Mouse (Mus musculus): ENCODE data around the gene Agap1. TPM values are rescaled to one million over a fixed set of nuclear protein-coding genes. Genes with fewer than 3 reads are reported as not detected.
A peak's percentile ranks its signal among the peaks of the same experiment; 100 is the strongest.

Gene Agap1
- polyA plus RNA-seq, 1 experiment from 2014 or later = 7.2 TPM

DNA sequence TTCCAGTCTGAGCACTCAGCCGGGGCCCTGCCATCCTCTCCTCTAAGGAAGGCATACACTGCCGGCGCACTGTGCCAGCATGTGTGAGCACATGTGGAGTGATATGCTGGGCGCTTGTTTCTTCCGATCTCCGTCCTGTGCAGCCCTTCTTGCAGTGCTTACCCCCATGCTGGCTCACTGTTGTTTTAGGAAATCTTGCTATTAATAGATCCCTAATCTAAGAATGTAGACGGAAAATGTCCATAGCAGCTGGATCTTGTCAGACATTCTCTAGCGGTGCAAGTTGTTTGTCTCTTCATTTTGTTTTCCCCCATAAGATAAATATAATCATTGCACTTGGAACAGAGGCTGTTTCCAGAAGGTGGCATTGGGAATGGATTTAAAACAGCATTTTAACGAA is 79.1 kb downstream of the Agap1 start:
- no peaks in the 10 kb centered on the region for H3K9me3 ChIP-seq (replicated peaks)

DNA sequence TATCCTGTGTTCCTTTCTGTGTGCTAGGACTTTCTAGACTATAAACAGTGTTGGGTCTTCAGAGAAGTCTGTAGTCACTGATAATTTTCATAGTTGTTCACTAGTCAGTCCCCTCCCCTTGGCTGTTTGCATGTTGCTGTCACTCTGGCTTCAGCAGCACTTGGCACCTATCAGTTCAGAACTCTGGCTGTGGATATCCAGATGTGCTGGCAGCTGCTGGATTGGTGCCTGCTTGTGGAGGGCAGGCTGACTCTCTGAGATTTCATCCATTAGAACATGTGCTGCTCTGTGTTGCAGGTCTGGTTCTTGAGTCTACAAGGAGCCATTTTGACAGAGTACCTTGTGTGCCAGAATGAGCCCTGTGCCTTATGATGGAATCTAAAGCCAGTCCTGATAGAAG is 80.6 kb downstream of the Agap1 start:
- Histone ChIP-seq H3K4me1 (replicated peaks) (peaks cover 42% of the 10 kb centered on the region), H3K27ac (peak overlapping the region; percentile 29)

More for the DNA sequence above, 79.1 kb downstream of the Agap1 start:
- Histone ChIP-seq H3K27ac (no peak overlapping the region), H3K36me3 (no peaks in the 10 kb centered on the region), H3K9ac (peak overlapping the region; percentile 32; the same call in 1 of the 2 replicates), H3K4me1 (replicated peaks) (peaks cover 47% of the 10 kb centered on the region), H3K4me2 (peak overlapping the region; percentile 40), H3K4me3 (no peak overlapping the region), H3K27me3 (no peaks in the 10 kb centered on the region)
- WGBS = 16% methylated on average over 9 of the region's 9 CpGs
- ATAC-seq (replicated peaks; ENCODE audit: insufficient number of reproducible peaks, insufficient read depth, low FRiP score, low read depth) = peak; percentile 33

DNA sequence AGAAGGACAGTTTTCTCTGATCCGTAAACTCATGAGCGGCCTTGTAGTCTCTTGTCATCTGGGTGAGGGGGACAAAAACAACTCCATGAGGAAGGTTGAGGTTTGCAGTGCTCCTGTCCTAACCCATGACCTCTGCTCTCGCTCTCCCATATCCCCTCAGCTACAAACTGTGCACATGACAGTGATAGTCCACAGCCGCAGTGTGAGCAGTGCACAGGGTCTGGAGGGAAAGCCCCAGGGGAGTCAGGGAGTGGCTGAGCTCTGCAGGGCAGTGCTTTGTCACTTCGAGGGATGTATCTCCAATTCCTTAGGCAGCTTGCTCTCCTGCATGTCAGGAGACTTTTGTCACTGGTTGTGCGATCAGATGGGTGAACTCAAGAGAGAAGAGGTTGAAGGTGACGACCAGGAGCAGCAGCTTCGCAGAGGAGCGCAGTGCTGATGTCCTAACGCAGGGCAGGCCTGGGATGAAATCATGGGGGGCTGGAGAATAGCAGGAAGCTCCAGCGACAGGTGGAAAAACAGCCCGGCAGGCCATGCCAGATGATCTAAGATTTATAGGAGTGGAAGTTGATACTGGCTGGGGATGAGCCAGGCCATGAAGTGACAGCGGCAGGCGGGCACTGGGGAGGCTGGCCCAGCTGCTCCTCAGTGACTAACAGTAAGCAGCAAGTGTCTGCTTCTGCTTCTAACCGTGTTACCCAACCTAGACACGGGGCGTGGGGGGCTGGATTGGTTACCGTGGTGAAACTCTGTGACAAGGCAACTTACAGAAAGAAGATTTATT is 83.7 kb downstream of the Agap1 start:
- 51% methylated on average over 18 of the region's 18 CpGs for WGBS
- Histone ChIP-seq H3K36me3 (no peaks in the 10 kb centered on the region), H3K9me3 (replicated peaks) (no peaks in the 10 kb centered on the region), H3K4me3 (no peak overlapping the region), H3K9ac (no peak overlapping the region), H3K27ac (no peak overlapping the region), H3K27me3 (no peaks in the 10 kb centered on the region), H3K4me2 (no peak overlapping the region), H3K4me1 (replicated peaks) (peaks cover 36% of the 10 kb centered on the region)
- no peak for ATAC-seq (replicated peaks; ENCODE audit: insufficient number of reproducible peaks, insufficient read depth, low FRiP score, low read depth)

More for the DNA sequence above, 80.6 kb downstream of the Agap1 start:
- Histone ChIP-seq H3K9me3 (replicated peaks) (no peaks in the 10 kb centered on the region), H3K9ac (no peak overlapping the region), H3K4me3 (no peak overlapping the region), H3K4me2 (no peak overlapping the region), H3K36me3 (no peaks in the 10 kb centered on the region), H3K27me3 (no peaks in the 10 kb centered on the region)
- no peak for ATAC-seq (replicated peaks; ENCODE audit: insufficient number of reproducible peaks, insufficient read depth, low FRiP score, low read depth)

DNA sequence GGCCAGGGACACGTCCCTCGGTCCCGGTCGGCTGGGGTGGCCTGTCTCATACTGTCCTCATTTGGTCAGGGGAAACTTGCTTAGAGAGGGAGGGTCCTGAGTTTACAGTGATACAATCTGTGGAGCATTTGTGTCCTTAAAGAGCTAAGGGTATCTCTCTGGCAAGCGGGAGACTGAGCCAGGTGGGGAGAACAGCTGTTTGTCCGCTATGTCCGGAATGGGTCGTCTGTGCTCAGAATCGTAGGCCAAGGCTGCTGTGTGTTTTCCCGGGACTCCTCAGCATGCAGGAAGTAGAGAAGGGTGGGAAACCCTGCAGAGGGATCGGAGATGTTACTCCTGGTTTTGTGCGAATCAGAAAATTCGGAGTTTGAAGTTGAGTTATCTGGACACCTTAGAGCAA is 84.5 kb downstream of the Agap1 start:
- no peaks in the 10 kb centered on the region for H3K36me3 ChIP-seq
- H3K9me3 ChIP-seq (replicated peaks) = no peaks in the 10 kb centered on the region
- no peak for ATAC-seq (replicated peaks; ENCODE audit: insufficient number of reproducible peaks, insufficient read depth, low FRiP score, low read depth)
- H3K4me3 ChIP-seq = no peak overlapping the region
- WGBS = 73% methylated on average over 13 of the region's 13 CpGs
- H3K27ac ChIP-seq = no peak overlapping the region
- H3K27me3 ChIP-seq = no peaks in the 10 kb centered on the region
- peaks cover 29% of the 10 kb centered on the region for H3K4me1 ChIP-seq (replicated peaks)
- no peak overlapping the region for H3K9ac ChIP-seq
- no peak overlapping the region for H3K4me2 ChIP-seq

DNA sequence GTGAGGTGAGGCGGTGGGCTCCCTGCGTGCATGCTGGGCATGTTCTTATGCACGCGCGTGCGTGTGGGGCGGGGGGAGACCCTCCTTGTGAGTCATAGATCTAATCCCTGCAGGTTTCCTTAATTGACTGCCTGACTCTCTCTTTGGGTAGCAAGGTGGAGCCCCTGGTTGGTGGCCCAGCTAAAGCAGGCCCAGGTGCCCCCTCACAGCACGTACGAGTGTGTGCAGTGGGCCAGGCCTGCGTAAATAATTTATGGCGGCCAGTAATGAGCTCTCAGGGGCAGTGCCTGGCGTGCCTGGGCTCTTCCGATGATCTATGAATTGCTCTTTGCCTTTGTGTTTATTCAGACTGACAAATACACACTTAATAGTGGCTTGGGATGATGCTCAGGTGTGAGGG is 86.5 kb downstream of the Agap1 start:
- Histone ChIP-seq H3K9me3 (replicated peaks) (no peaks in the 10 kb centered on the region), H3K4me1 (replicated peaks) (peaks cover 11% of the 10 kb centered on the region), H3K4me2 (no peak overlapping the region), H3K9ac (no peak overlapping the region), H3K4me3 (no peak overlapping the region), H3K27ac (no peak overlapping the region), H3K36me3 (no peaks in the 10 kb centered on the region), H3K27me3 (no peaks in the 10 kb centered on the region)
- WGBS = 87% methylated on average over 13 of the region's 13 CpGs
- ATAC-seq (replicated peaks; ENCODE audit: insufficient number of reproducible peaks, insufficient read depth, low FRiP score, low read depth) = no peak

DNA sequence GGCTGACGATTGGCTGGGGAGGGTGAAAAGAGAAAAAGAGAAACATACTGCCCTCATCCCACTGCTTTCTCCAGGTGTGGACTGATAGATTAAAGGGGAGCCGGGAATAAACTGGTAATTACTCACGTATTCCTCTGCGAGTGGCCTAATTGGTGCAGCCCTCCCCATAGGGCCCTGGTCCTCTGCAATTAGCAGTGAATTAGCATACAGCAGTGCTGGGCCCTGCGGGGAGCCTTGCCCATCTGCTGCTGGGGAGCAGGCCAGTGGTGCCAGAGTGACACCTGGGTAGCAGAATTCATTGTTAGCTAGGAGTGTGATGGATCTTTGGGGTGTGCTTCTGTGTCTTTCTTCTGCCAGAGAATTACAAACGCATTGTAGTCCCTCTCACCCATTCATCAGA is 87.9 kb downstream of the Agap1 start:
- no peak for ATAC-seq (replicated peaks; ENCODE audit: insufficient number of reproducible peaks, insufficient read depth, low FRiP score, low read depth)
- Histone ChIP-seq H3K4me3 (no peak overlapping the region), H3K27ac (no peak overlapping the region), H3K9ac (no peak overlapping the region), H3K4me1 (replicated peaks) (peaks cover 10% of the 10 kb centered on the region), H3K27me3 (no peaks in the 10 kb centered on the region), H3K36me3 (no peaks in the 10 kb centered on the region), H3K4me2 (no peak overlapping the region), H3K9me3 (replicated peaks) (no peaks in the 10 kb centered on the region)
- 67% methylated on average over 6 of the region's 6 CpGs for WGBS

DNA sequence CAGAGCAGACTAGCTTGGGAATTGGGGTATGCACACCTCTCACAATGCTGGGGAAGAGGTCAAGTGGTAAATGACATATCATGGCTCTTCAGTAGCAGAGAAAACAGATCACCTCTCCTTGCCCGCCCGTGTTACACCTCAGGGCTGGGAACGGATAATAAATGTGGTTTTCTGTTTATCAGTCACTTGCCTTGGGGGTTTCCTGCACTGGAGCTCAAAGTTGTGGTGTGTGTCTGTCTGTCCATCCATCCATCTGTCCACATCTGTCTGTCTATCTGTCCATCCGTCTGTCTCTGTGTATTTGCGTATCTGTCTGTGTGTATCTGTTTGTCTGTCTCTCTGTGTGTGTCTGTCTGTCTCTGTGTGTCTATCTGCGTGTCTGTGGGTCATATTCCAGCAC is 88.7 kb downstream of the Agap1 start:
- H3K9me3 ChIP-seq (replicated peaks) = no peaks in the 10 kb centered on the region
- H3K9ac ChIP-seq = no peak overlapping the region
- 82% methylated on average over 6 of the region's 6 CpGs for WGBS
- H3K4me3 ChIP-seq = no peak overlapping the region
- peaks cover 12% of the 10 kb centered on the region for H3K4me1 ChIP-seq (replicated peaks)
- no peak for ATAC-seq (replicated peaks; ENCODE audit: insufficient number of reproducible peaks, insufficient read depth, low FRiP score, low read depth)
- H3K27me3 ChIP-seq = no peaks in the 10 kb centered on the region
- H3K36me3 ChIP-seq = no peaks in the 10 kb centered on the region
- no peak overlapping the region for H3K4me2 ChIP-seq
- H3K27ac ChIP-seq = no peak overlapping the region

DNA sequence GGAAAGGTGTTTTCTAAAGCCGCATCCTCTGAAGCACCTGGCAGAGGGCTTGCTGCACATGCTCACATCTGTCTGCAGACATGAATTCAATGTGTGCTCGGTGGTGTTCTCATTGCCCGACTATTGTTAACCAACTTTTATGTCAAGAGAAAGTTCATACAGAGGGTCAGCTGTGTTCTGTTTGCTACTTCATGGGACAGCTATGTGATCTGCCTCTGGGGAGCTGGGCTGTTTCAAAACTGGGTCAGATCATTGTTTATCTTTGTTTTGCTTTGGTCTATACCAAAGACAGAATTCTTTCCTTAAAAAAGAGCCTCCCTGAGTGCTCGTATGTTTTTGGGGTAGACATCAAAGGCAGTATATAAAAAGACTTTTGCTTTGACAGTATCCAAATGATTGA is 89.5 kb downstream of the Agap1 start:
- Histone ChIP-seq H3K4me3 (no peak overlapping the region), H3K27me3 (no peaks in the 10 kb centered on the region), H3K4me1 (replicated peaks) (peaks cover 12% of the 10 kb centered on the region), H3K27ac (no peak overlapping the region), H3K36me3 (no peaks in the 10 kb centered on the region), H3K9ac (no peak overlapping the region), H3K9me3 (replicated peaks) (no peaks in the 10 kb centered on the region), H3K4me2 (no peak overlapping the region)
- WGBS = 81% methylated on average over 4 of the region's 4 CpGs
- no peak for ATAC-seq (replicated peaks; ENCODE audit: insufficient number of reproducible peaks, insufficient read depth, low FRiP score, low read depth)

DNA sequence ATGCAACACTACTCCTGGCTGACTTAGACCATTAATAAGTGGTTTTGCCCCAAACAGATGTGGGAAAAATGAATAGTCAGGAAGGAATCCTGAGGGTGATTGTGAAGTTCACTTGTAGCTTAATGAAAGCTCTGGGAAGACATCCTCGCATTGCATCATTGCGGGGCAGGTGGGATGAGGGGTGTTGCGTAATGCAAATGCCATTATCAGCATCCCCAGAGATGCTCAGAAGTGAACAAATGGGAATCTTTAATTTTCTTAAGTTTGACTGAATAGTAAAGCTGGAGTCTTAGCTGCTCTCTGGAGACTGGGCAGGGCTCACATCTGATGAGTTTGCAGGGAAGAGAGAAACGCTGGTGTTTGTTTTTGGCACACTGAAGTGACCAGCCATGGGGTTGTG is 90.5 kb downstream of the Agap1 start:
- H3K27ac ChIP-seq = no peak overlapping the region
- peaks cover 12% of the 10 kb centered on the region for H3K4me1 ChIP-seq (replicated peaks)
- H3K27me3 ChIP-seq = no peaks in the 10 kb centered on the region
- no peaks in the 10 kb centered on the region for H3K9me3 ChIP-seq (replicated peaks)
- no peak for ATAC-seq (replicated peaks; ENCODE audit: insufficient number of reproducible peaks, insufficient read depth, low FRiP score, low read depth)
- H3K9ac ChIP-seq = no peak overlapping the region
- H3K36me3 ChIP-seq = no peaks in the 10 kb centered on the region
- H3K4me3 ChIP-seq = no peak overlapping the region
- H3K4me2 ChIP-seq = no peak overlapping the region
- WGBS = 75% methylated on average over 4 of the region's 4 CpGs

DNA sequence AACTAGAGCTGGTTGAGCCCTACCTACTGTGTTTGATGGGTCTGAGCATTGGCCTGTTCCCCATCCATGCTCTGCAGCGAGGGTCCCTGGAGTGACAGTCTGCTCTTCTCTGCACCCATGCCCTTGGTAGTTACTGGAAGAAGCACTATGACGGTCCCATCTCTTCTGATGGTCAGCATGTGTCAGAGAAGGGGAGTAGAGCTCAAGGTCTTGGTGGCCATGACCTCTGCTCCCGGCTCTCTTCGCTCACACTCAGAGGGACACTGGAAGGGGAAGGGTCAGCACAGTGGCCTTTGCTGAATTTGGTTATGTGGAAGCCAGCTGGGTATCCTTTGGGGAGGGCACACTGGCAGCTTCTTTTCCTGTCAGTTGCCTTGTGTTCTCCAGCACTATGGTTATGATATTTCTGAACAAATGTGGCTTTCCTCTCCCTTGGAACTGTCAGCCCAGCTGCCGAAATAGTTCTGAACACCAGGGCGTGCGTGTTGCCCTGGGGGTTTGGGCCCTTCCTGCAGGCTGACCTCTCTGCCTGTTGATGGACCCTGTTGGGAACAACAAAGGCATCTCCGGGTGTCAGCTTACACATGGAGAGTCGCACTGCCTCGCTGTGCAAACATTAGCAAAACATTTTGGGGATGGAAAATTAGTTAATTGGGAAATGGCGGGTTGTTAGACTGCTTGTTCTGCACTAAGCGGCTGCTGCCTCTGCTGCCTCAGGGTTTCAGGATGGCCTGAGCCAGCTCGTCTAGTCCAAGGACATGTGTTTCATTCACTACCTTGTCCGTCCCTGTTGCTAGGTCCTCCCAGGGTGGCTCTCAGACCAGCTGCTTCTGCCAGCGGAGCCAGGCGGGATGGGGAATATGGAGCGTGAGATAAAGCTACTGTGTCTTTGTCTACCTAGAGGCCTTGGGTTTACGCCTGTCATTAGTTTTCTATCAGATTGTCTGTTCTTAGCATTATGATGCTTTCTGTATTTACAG is 93.2 kb downstream of the Agap1 start:
- Histone ChIP-seq H3K27ac (no peak overlapping the region), H3K27me3 (no peaks in the 10 kb centered on the region), H3K4me1 (replicated peaks) (peaks cover 12% of the 10 kb centered on the region), H3K4me2 (no peak overlapping the region), H3K9me3 (replicated peaks) (no peaks in the 10 kb centered on the region), H3K4me3 (no peak overlapping the region), H3K36me3 (no peaks in the 10 kb centered on the region), H3K9ac (no peak overlapping the region)
- ATAC-seq (replicated peaks; ENCODE audit: insufficient number of reproducible peaks, insufficient read depth, low FRiP score, low read depth) = no peak
- WGBS = 70% methylated on average over 18 of the region's 18 CpGs

DNA sequence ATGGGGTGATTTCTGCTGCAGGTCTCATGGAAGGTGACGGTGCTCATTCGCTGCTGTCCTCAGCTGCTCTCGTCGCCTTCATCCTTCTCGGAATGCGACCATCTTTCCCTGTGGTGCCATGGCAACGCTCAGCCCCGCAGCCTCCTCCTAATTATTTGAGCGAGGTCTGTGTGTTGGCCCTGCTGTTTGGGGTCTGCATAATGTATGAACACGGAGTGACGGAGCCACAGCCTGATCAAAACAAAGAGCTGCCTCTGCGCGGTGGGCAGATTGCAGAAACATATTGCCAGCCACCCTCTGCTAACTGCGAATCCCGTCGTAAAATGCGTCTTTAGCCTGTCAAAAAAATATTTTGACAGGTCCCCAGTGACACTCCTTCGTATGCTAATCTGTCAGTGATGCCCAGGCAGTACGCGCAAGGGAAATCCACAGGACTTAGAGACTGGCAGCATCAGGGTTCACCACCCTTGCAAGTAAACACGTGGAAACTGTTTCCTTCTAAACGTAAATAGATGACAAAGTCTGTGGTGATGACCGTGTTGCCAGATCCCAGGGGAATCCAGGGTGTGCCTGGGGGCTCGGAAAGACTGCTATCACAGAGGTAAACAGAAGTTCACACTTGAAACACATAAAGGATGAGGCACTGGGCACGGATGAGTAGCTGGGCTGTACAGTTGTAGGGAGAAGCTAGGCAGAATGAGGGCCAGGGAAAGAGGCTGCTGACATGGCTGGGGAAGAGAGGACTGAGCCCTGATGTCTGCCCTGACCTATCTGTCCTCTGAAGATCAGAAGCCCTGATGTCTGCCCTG is 95.7 kb downstream of the Agap1 start:
- H3K9me3 ChIP-seq (replicated peaks) = no peaks in the 10 kb centered on the region
- H3K9ac ChIP-seq = no peak overlapping the region
- peaks cover 15% of the 10 kb centered on the region for H3K4me1 ChIP-seq (replicated peaks)
- no peak overlapping the region for H3K27ac ChIP-seq
- no peak overlapping the region for H3K4me2 ChIP-seq
- no peak for ATAC-seq (replicated peaks; ENCODE audit: insufficient number of reproducible peaks, insufficient read depth, low FRiP score, low read depth)
- no peaks in the 10 kb centered on the region for H3K27me3 ChIP-seq
- no peak overlapping the region for H3K4me3 ChIP-seq
- no peaks in the 10 kb centered on the region for H3K36me3 ChIP-seq
- 64% methylated on average over 25 of the region's 25 CpGs for WGBS

All from heart, embryonic 15.5 days (tissue).